Mouse (Mus musculus) forebrain, embryonic 16.5 days (tissue): ENCODE measurements around the gene Lhx5. TPM values are rescaled to one million over a fixed set of nuclear protein-coding genes. Genes with fewer than 3 reads are reported as not detected.

Experiments
- ATAC-seq: fragments of 200-750 bp; cut with Nextera tagmentation; 2 replicates; pipeline ENCODE4 v1.8.0; 2017; ENCODE audit warnings: mild to moderate bottlenecking, moderate library complexity
- H3K27ac ChIP-seq: fragments of 300-500 bp; sonication (generic); 2 replicates; pipeline ENCODE4 v1.5.1; 2014; ENCODE audit warnings: low read length, control low read depth
- H3K27me3 ChIP-seq: fragments of 300-500 bp; sonication (generic); replicated peaks from 2 replicates; pipeline ENCODE4 v1.6.1; 2014; ENCODE audit warnings: low read length; ENCODE audit not compliant: control insufficient read depth, insufficient read depth
- H3K36me3 ChIP-seq: fragments of 300-500 bp; sonication (generic); 2 replicates; pipeline ENCODE4 v1.6.1; 2014; ENCODE audit not compliant: control insufficient read depth, insufficient read depth
- H3K4me1 ChIP-seq: fragments of 300-500 bp; sonication (generic); replicated peaks from 2 replicates; pipeline ENCODE4 v1.6.1; 2014; ENCODE audit warnings: low read length; ENCODE audit not compliant: control insufficient read depth, insufficient read depth
- H3K4me2 ChIP-seq: fragments of 300-500 bp; sonication (generic); 2 replicates; pipeline ENCODE4 v1.6.1; 2014; ENCODE audit warnings: mild to moderate bottlenecking, low read length, control low read depth
- H3K4me3 ChIP-seq: fragments of 300-500 bp; sonication (generic); replicated peaks from 2 replicates; pipeline ENCODE4 v1.5.1; 2014; ENCODE audit warnings: mild to moderate bottlenecking, low read length, control low read depth
- H3K9ac ChIP-seq: fragments of 300-500 bp; sonication (generic); replicated peaks from 2 replicates; pipeline ENCODE4 v1.6.1; 2014; ENCODE audit warnings: low read depth, low read length, control low read depth
- H3K9me3 ChIP-seq: fragments of 300-500 bp; sonication (generic); 2 replicates; pipeline ENCODE4 v1.6.1; 2016; ENCODE audit warnings: low read length; ENCODE audit not compliant: control insufficient read depth
- WGBS: fragments of 180-500 bp; shearing (Covaris S2); extraction: QIAGEN DNeasy Blood & Tissue Kit; methylation state at CpG from one replicate; pipeline ENCODE4 v1.1.7; 2014; 5-methylcytosine and 5-hydroxymethylcytosine counted together
- polyA plus RNA-seq: library from polyadenylated mRNA; unstranded; fragments of >200 nt; fragmentation: Nextera tagmentation; extraction: Ambion mirVana; gene quantifications from 2 replicates; pipeline ENCODE4 v1.2.1, GENCODE M21; 2015

Gene Lhx5
- polyA plus RNA-seq, 1 experiment from 2014 or later, result 7.0 TPM

DNA sequence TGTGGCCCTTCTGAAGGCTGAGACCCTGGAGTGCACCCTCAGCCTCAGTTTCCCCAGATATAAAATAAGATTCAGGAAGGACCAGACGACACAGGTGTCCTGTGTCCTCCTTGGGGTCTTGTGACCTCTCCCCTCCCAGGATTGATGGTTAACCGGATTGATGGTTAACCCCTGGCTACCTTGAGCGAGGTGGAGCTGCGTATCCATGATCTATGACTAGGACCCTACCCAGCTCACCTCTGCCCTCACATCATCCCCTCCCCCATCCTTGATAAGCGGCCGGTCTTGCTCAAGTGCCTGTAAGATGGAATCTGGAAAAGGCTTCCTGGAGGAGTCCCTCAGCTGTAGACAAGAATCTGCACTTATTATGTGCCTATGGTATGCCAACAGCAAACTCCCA, 37.3 kb downstream of the Lhx5 start:
- Histone ChIP-seq H3K4me3 (no peak overlapping the region), H3K27me3 (no peaks in the 10 kb centered on the region), H3K27ac (no peak overlapping the region), H3K4me2 (no peak overlapping the region), H3K4me1 (no peaks in the 10 kb centered on the region), H3K9ac (no peak overlapping the region), H3K9me3 (no peaks in the 10 kb centered on the region; the same call in 1 of the 2 replicates), H3K36me3 (no peaks in the 10 kb centered on the region)
- no peak for ATAC-seq
- 90% methylated on average over 6 of the region's 6 CpGs for WGBS

DNA sequence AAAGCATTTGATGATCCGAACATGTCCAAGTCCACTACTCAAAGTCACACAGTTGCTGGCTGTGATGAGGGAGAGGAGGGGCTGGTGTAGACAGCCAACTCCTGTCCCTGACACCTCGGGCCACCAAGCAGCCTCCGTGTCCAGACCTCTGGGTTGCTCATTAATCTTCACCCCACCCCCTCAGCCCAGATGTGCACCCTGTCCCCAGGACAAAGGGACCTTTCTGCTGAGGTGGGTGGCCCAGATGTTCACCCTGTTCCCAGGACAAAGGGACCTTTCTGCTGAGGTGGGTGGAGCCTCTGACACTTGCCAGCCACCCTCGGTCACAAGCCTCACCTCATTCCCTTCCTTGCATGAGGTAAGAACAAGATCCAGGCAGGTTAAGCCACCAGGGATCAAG, 40.0 kb downstream of the Lhx5 start:
- Histone ChIP-seq H3K9ac (no peak overlapping the region), H3K27me3 (no peaks in the 10 kb centered on the region), H3K4me1 (0 out of 2 replicates have a peak, but pooled peaks cover 3% of the 10 kb centered on the region), H3K9me3 (no peaks in the 10 kb centered on the region), H3K27ac (no peak overlapping the region), H3K36me3 (no peaks in the 10 kb centered on the region), H3K4me3 (no peak overlapping the region), H3K4me2 (no peak overlapping the region)
- WGBS, result 64% methylated on average over 4 of the region's 4 CpGs
- no peak for ATAC-seq

DNA sequence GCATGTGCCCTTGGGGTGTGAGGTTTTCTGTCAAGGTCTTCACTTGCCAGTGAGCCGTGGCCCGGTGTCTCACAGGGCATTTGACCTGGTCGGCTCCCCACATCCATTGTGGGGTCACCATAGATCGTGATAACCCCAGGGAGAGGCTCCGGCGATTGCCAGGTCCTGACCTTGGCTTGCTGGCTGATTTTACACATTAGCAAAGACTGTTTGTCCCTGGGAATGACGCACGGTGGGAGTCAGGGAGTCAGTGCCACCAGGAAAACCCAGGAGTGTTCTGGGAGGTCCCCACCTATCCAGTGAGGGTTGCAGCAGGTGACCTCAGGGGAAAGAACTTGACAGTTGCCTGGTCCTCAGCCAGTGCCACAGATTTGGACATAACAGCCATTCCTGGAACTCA, 41.3 kb downstream of the Lhx5 start, which contains the start of gene Sdsl:
Gene Sdsl (minus strand): TSS at position 41 of the 400 bp plus-strand sequence.
- no peaks in the 10 kb centered on the region for H3K27me3 ChIP-seq
- H3K4me1 ChIP-seq, result 0 out of 2 replicates have a peak, but pooled peaks cover 3% of the 10 kb centered on the region
- no peak within 1 kb of the TSS for H3K27ac ChIP-seq
- no peak within 1 kb of the TSS for H3K9ac ChIP-seq
- no peak within 1 kb of the TSS for H3K4me2 ChIP-seq
- no peak for ATAC-seq
- no peaks in the 10 kb centered on the region for H3K36me3 ChIP-seq
- H3K4me3 ChIP-seq, result no peak within 1 kb of the TSS
- WGBS, result 79% methylated on average over 8 of the region's 8 CpGs
- no peaks in the 10 kb centered on the region for H3K9me3 ChIP-seq

DNA sequence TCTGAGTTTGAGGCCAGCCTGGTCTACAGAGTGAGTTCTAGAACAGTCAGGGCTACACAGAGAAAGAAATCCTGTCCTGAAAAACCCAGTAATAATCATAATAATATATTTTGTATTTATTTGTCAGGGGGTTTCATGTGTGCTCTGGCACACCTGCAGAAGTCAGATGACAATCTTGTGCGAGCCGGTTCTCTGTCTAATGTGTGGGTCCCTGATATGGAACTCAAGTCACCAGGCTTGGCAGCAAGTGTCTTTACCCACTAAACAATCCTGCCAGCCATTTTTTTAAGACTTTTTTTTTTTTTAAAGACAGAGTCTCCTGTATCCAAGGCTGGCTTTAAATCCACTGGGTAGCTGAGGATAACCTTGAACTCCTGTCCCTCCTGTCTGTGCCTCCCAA, 41.9 kb downstream of the Lhx5 start:
- ATAC-seq, result no peak
- WGBS, result 94% methylated on average over 2 of the region's 2 CpGs
- no peaks in the 10 kb centered on the region for H3K36me3 ChIP-seq
- no peaks in the 10 kb centered on the region for H3K27me3 ChIP-seq
- 0 out of 2 replicates have a peak, but pooled peaks cover 3% of the 10 kb centered on the region for H3K4me1 ChIP-seq
- H3K9ac ChIP-seq, result no peak overlapping the region
- no peak overlapping the region for H3K4me2 ChIP-seq
- H3K27ac ChIP-seq, result no peak overlapping the region
- no peak overlapping the region for H3K4me3 ChIP-seq
- no peaks in the 10 kb centered on the region for H3K9me3 ChIP-seq

DNA sequence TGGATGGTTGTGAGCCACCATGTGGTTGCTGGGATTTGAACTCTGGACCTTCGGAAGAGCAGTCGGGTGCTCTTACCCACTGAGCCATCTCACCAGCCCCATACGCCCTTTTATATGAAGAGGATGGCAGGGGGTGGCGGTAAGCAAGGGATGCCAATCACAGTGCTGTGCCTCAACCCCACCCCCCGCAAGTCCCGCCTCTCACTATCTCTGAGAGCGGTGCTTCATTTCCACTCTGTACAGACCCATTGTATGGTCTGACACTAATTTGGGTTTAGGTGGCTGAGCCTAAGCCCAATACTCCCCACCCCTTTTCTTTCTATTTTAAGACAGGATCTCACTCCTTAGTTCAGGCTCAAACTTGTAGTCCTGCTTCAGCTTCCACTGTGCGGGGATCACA, 44.4 kb downstream of the Lhx5 start:
- Histone ChIP-seq H3K4me2 (no peak overlapping the region; the same call in 1 of the 2 replicates), H3K27ac (no peak overlapping the region), H3K36me3 (no peaks in the 10 kb centered on the region), H3K4me1 (0 out of 2 replicates have a peak, but pooled peaks cover 3% of the 10 kb centered on the region), H3K9me3 (no peaks in the 10 kb centered on the region), H3K4me3 (no peak overlapping the region), H3K9ac (no peak overlapping the region), H3K27me3 (no peaks in the 10 kb centered on the region)
- WGBS, result 46% methylated on average over 8 of the region's 8 CpGs
- ATAC-seq, result no peak

DNA sequence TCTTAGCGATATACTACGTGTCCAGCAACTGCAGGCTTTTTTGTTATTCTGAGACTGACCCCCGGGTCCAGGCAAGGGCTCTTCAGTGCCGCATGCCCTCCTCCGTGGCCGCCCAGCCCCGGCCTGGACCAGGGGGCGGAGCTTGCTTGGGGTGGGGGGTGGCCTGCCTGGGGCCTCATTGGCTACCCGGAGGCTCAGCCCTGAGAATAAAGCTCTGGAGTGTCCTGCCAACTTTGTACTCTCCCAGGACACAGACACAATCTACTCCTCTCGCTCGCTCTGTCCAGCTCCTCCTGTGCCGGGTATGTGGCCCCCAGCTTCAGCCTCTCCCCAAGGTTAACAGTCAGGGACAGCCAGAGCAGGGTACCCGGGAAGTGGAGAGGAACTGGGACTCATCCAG, 44.8 kb downstream of the Lhx5 start, which contains the start of gene Sds:
Gene Sds (plus strand): TSS at position 231 of the 400 bp plus-strand sequence.
- 14% methylated on average over 13 of the region's 13 CpGs for WGBS
- ATAC-seq, result no peak
- H3K4me3 ChIP-seq, result no peak within 1 kb of the TSS
- H3K4me1 ChIP-seq, result 0 out of 2 replicates have a peak, but pooled peaks cover 3% of the 10 kb centered on the region
- no peak within 1 kb of the TSS for H3K27ac ChIP-seq
- H3K27me3 ChIP-seq, result no peaks in the 10 kb centered on the region
- no peaks in the 10 kb centered on the region for H3K36me3 ChIP-seq
- no peaks in the 10 kb centered on the region for H3K9me3 ChIP-seq
- H3K4me2 ChIP-seq, result no peak within 1 kb of the TSS; the same call in 1 of the 2 replicates
- H3K9ac ChIP-seq, result no peak within 1 kb of the TSS

DNA sequence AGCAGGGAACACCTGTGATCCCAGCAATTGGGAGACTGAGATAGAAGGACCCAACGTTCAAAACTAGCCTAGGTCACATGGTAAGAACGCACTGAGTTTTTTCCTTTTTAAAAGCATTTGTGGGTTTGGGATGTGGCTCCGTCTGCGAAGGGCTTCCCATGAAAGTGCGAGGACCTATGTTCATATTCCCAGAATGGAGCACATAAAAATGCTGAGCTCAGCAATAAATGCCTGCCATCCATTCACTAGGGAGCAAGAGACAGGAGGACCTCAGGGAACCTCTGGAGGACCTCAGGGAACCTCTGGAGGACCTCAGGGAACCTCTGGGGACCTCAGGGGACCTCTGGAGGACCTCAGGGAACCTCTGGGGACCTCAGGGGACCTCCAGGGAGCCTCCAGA, 46.5 kb downstream of the Lhx5 start:
- Histone ChIP-seq H3K4me1 (0 out of 2 replicates have a peak, but pooled peaks cover 3% of the 10 kb centered on the region), H3K27me3 (no peaks in the 10 kb centered on the region), H3K9ac (no peak overlapping the region), H3K9me3 (no peaks in the 10 kb centered on the region), H3K36me3 (no peaks in the 10 kb centered on the region), H3K4me3 (no peak overlapping the region), H3K4me2 (no peak overlapping the region), H3K27ac (no peak overlapping the region)
- 91% methylated on average over 5 of the region's 5 CpGs for WGBS
- ATAC-seq, result no peak

DNA sequence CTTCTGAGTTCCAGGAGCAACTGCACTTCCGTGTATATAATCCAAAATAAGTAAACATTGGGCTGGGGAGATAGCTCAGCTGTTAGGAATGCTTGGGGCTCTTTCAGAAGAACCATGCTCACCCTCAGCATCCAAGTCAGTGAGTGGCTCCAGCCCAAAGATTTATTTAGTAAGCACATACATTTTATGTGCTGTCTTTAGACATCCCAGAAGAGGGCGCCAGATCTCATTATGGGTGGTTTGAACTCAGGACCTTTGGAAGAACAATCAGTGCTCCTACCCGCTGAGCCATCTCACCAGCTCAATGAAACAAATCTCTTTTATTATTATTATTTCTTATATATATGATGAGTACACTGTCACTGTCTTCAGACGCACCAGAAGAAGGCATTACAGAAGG, 48.0 kb downstream of the Lhx5 start:
- no peak for ATAC-seq
- 71% methylated on average over 4 of the region's 4 CpGs for WGBS
- Histone ChIP-seq H3K4me2 (no peak overlapping the region), H3K9me3 (no peaks in the 10 kb centered on the region), H3K4me1 (0 out of 2 replicates have a peak, but pooled peaks cover 3% of the 10 kb centered on the region), H3K27ac (no peak overlapping the region), H3K36me3 (peaks cover 3% of the 10 kb centered on the region), H3K4me3 (no peak overlapping the region), H3K27me3 (no peaks in the 10 kb centered on the region), H3K9ac (no peak overlapping the region)

DNA sequence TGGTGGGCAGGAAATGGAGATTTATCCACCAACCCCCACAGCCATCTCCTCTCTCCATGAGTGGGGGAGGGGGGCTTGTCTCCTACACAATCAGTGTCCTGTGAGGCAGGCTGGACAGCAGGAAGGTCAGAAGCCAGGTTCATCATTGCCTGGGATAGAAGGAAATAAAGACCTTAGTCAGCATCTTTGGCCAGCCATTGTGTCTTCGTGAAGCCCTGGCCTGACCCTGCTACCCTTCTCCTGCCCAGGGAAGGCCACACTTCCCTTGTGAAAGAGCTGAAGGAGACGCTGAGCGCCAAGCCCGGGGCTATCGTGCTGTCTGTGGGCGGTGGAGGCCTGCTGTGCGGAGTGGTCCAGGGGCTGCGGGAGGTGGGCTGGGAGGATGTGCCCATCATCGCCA, 49.7 kb downstream of the Lhx5 start:
- Histone ChIP-seq H3K9me3 (no peaks in the 10 kb centered on the region), H3K27ac (no peak overlapping the region), H3K36me3 (peaks cover 5% of the 10 kb centered on the region), H3K4me2 (no peak overlapping the region), H3K27me3 (no peaks in the 10 kb centered on the region), H3K4me1 (0 out of 2 replicates have a peak, but pooled peaks cover under 1% of the 10 kb centered on the region), H3K4me3 (no peak overlapping the region), H3K9ac (no peak overlapping the region)
- 76% methylated on average over 9 of the region's 9 CpGs for WGBS
- ATAC-seq, result no peak

DNA sequence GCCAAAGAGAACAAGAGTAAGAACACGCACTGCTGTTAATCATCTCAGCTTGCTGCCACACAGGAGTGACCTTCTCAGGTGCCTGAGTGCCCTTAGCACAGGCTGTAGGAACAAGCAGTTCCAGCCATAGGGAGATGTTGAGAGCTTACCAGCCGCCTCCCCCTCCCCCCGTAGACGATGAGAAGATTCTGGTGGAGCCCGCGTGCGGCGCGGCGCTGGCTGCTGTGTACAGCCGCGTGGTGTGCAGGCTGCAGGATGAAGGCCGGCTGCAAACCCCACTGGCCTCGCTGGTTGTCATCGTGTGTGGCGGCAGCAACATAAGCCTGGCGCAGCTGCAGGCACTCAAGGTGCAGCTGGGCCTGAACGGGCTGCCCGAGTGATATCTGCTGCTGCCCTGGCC, 51.9 kb downstream of the Lhx5 start:
- H3K4me3 ChIP-seq, result no peak overlapping the region
- H3K9me3 ChIP-seq, result no peaks in the 10 kb centered on the region
- WGBS, result 88% methylated on average over 19 of the region's 19 CpGs
- H3K9ac ChIP-seq, result no peak overlapping the region
- no peak overlapping the region for H3K4me2 ChIP-seq
- ATAC-seq, result no peak
- H3K27ac ChIP-seq, result no peak overlapping the region
- H3K36me3 ChIP-seq, result peaks cover 14% of the 10 kb centered on the region
- no peaks in the 10 kb centered on the region for H3K27me3 ChIP-seq
- H3K4me1 ChIP-seq, result no peaks in the 10 kb centered on the region
